Mouse (Mus musculus) intestine, embryonic 14.5 days (tissue): ENCODE measurements around the gene Src. TPM values are rescaled to one million over a fixed set of nuclear protein-coding genes. Genes with fewer than 3 reads are reported as not detected.

Experiments
- ATAC-seq: fragments of 200-750 bp; cut with Nextera tagmentation; replicated peaks from 2 replicates; pipeline ENCODE4 v1.8.0; 2017; ENCODE audit warnings: low read depth, moderate number of reproducible peaks, moderate TSS enrichment, moderate library complexity; ENCODE audit not compliant: low FRiP score, low TSS enrichment
- DNase-seq: peaks from one replicate; pipeline ENCODE4 v3.0.0-alpha.2; 2018; ENCODE audit warnings: low spot score
- H3K27ac ChIP-seq: fragments of 300-500 bp; sonication (generic); 2 replicates; pipeline ENCODE4 v1.5.1; 2014; ENCODE audit warnings: low read depth, mild to moderate bottlenecking, control low read depth
- H3K27me3 ChIP-seq: fragments of 300-500 bp; sonication (generic); replicated peaks from 2 replicates; pipeline ENCODE4 v1.6.1; 2014; ENCODE audit warnings: low read length, control low read depth; ENCODE audit not compliant: control insufficient read depth, insufficient read depth
- H3K36me3 ChIP-seq: fragments of 300-500 bp; sonication (generic); 2 replicates; pipeline ENCODE4 v1.6.1; 2014; ENCODE audit warnings: low read length, control low read depth; ENCODE audit not compliant: control insufficient read depth, insufficient read depth
- H3K4me1 ChIP-seq: fragments of 300-500 bp; sonication (generic); replicated peaks from 2 replicates; pipeline ENCODE4 v1.6.1; 2014; ENCODE audit warnings: low read length, control low read depth, mixed read lengths; ENCODE audit not compliant: control insufficient read depth, insufficient read depth
- H3K4me2 ChIP-seq: fragments of 300-500 bp; sonication (generic); 2 replicates; pipeline ENCODE4 v1.6.1; 2014; ENCODE audit warnings: low read length
- H3K4me3 ChIP-seq: fragments of 300-500 bp; sonication (generic); 2 replicates; pipeline ENCODE4 v1.5.1; 2014; ENCODE audit warnings: low read depth, low read length, control low read depth, mixed read lengths
- H3K9ac ChIP-seq: fragments of 300-500 bp; sonication (generic); 2 replicates; pipeline ENCODE4 v1.6.1; 2014; ENCODE audit warnings: mild to moderate bottlenecking, low read length
- H3K9me3 ChIP-seq: fragments of 300-500 bp; sonication (generic); 2 replicates; pipeline ENCODE4 v1.6.1; 2016; ENCODE audit warnings: low read length, control low read depth; ENCODE audit not compliant: control insufficient read depth
- WGBS: fragments of 180-500 bp; shearing (Covaris S2); extraction: QIAGEN DNeasy Blood & Tissue Kit; methylation state at CpG from one replicate; pipeline ENCODE4 v1.1.7; 2014; 5-methylcytosine and 5-hydroxymethylcytosine counted together
- polyA plus RNA-seq: library from polyadenylated mRNA; unstranded; fragments of >200 nt; fragmentation: Nextera tagmentation; extraction: Ambion mirVana; gene quantifications from 2 replicates; pipeline ENCODE4 v1.2.1, GENCODE M21; 2014

Gene Src
- polyA plus RNA-seq, 1 experiment from 2014 or later: 17.5 TPM

- DNase-seq: no peak
- no peaks in the 10 kb centered on the region for H3K9me3 ChIP-seq
- no peak overlapping the region for H3K4me3 ChIP-seq
- ATAC-seq: no peak
- H3K9ac ChIP-seq: no peak overlapping the region
- 77% methylated on average over 5 of the region's 5 CpGs for WGBS
- H3K4me2 ChIP-seq: no peak overlapping the region
- peaks cover 10% of the 10 kb centered on the region; the same call in 1 of the 2 replicates for H3K4me1 ChIP-seq
- H3K36me3 ChIP-seq: no peaks in the 10 kb centered on the region
- H3K27me3 ChIP-seq: 0 out of 2 replicates have a peak, but pooled peaks cover 8% of the 10 kb centered on the region
- no peak overlapping the region for H3K27ac ChIP-seq
These were observed 90.9 kb downstream of the Src start for GRCm38 (mm10) chr2:157509182-157509581.

GRCm38 (mm10) chr2:157510031-157510430, 91.8 kb downstream of the Src start:
- 79% methylated on average over 4 of the region's 4 CpGs for WGBS
- DNase-seq (no peak), ATAC-seq (no peak)
- no peak overlapping the region for H3K27ac ChIP-seq
- H3K27me3 ChIP-seq: 0 out of 2 replicates have a peak, but pooled peaks cover 8% of the 10 kb centered on the region
- H3K36me3 ChIP-seq: no peaks in the 10 kb centered on the region
- no peak overlapping the region for H3K4me2 ChIP-seq
- no peak overlapping the region for H3K9ac ChIP-seq
- H3K4me1 ChIP-seq: peaks cover 12% of the 10 kb centered on the region; the same call in 1 of the 2 replicates
- H3K4me3 ChIP-seq: no peak overlapping the region
- H3K9me3 ChIP-seq: no peaks in the 10 kb centered on the region

- H3K9me3 ChIP-seq: no peaks in the 10 kb centered on the region
- no peak overlapping the region for H3K9ac ChIP-seq
- no peak for DNase-seq
- H3K27ac ChIP-seq: no peak overlapping the region
- H3K4me3 ChIP-seq: no peak overlapping the region
- H3K36me3 ChIP-seq: no peaks in the 10 kb centered on the region
- 81% methylated on average over 9 of the region's 9 CpGs for WGBS
- no peak for ATAC-seq
- no peak overlapping the region for H3K4me2 ChIP-seq
- H3K27me3 ChIP-seq: 0 out of 2 replicates have a peak, but pooled peaks cover 4% of the 10 kb centered on the region
- 0 out of 2 replicates have a peak, but pooled peaks cover 3% of the 10 kb centered on the region for H3K4me1 ChIP-seq
These were observed 94.6 kb downstream of the Src start for GRCm38 (mm10) chr2:157512859-157513258.

GRCm38 (mm10) chr2:157513737-157514208, 95.5 kb downstream of the Src start:
- Histone ChIP-seq H3K27ac (no peak overlapping the region), H3K36me3 (no peaks in the 10 kb centered on the region), H3K27me3 (0 out of 2 replicates have a peak, but pooled peaks cover 3% of the 10 kb centered on the region), H3K9ac (no peak overlapping the region), H3K4me2 (no peak overlapping the region), H3K4me1 (0 out of 2 replicates have a peak, but pooled peaks cover 3% of the 10 kb centered on the region), H3K4me3 (no peak overlapping the region), H3K9me3 (no peaks in the 10 kb centered on the region)
- ATAC-seq (no peak), DNase-seq (no peak)
- WGBS: 50% methylated on average over 9 of the region's 9 CpGs

- 32% methylated on average over 4 of the region's 4 CpGs for WGBS
- Histone ChIP-seq H3K4me1 (0 out of 2 replicates have a peak, but pooled peaks cover 3% of the 10 kb centered on the region), H3K4me2 (no peak overlapping the region), H3K27ac (no peak overlapping the region), H3K9me3 (no peaks in the 10 kb centered on the region), H3K36me3 (no peaks in the 10 kb centered on the region), H3K27me3 (0 out of 2 replicates have a peak, but pooled peaks cover 3% of the 10 kb centered on the region), H3K4me3 (no peak overlapping the region), H3K9ac (no peak overlapping the region)
- DNase-seq (no peak), ATAC-seq (no peak)
These were observed 96.1 kb downstream of the Src start for GRCm38 (mm10) chr2:157514353-157514752.

- H3K4me2 ChIP-seq: no peak overlapping the region
- no peaks in the 10 kb centered on the region for H3K36me3 ChIP-seq
- ATAC-seq: no peak
- no peaks in the 10 kb centered on the region for H3K9me3 ChIP-seq
- no peak overlapping the region for H3K27ac ChIP-seq
- no peak overlapping the region for H3K4me3 ChIP-seq
- H3K4me1 ChIP-seq: 0 out of 2 replicates have a peak, but pooled peaks cover 3% of the 10 kb centered on the region
- 0 out of 2 replicates have a peak, but pooled peaks cover 3% of the 10 kb centered on the region for H3K27me3 ChIP-seq
- DNase-seq: no peak
- 64% methylated on average over 6 of the region's 6 CpGs for WGBS
- no peak overlapping the region for H3K9ac ChIP-seq
These were observed 99.3 kb downstream of the Src start for GRCm38 (mm10) chr2:157517526-157517925.

- Histone ChIP-seq H3K36me3 (no peaks in the 10 kb centered on the region), H3K4me3 (no peak overlapping the region), H3K27me3 (0 out of 2 replicates have a peak, but pooled peaks cover 3% of the 10 kb centered on the region), H3K27ac (no peak overlapping the region), H3K9ac (no peak overlapping the region), H3K9me3 (no peaks in the 10 kb centered on the region), H3K4me2 (no peak overlapping the region), H3K4me1 (0 out of 2 replicates have a peak, but pooled peaks cover 3% of the 10 kb centered on the region)
- DNase-seq (no peak), ATAC-seq (no peak)
- 50% methylated on average over 7 of the region's 7 CpGs for WGBS
These were observed 100.2 kb downstream of the Src start for GRCm38 (mm10) chr2:157518451-157518850.

GRCm38 (mm10) chr2:157519452-157519851, 101.2 kb downstream of the Src start:
- no peaks in the 10 kb centered on the region for H3K9me3 ChIP-seq
- no peaks in the 10 kb centered on the region for H3K36me3 ChIP-seq
- H3K4me3 ChIP-seq: no peak overlapping the region
- DNase-seq (no peak), ATAC-seq (no peak)
- no peak overlapping the region for H3K27ac ChIP-seq
- H3K4me2 ChIP-seq: no peak overlapping the region
- H3K27me3 ChIP-seq: no peaks in the 10 kb centered on the region
- WGBS: 60% methylated on average over 6 of the region's 6 CpGs
- no peaks in the 10 kb centered on the region for H3K4me1 ChIP-seq
- no peak overlapping the region for H3K9ac ChIP-seq

GRCm38 (mm10) chr2:157520496-157520895, 102.3 kb downstream of the Src start:
- Histone ChIP-seq H3K9ac (no peak overlapping the region), H3K4me3 (no peak overlapping the region), H3K4me1 (no peaks in the 10 kb centered on the region), H3K9me3 (no peaks in the 10 kb centered on the region), H3K27ac (no peak overlapping the region), H3K36me3 (no peaks in the 10 kb centered on the region), H3K27me3 (no peaks in the 10 kb centered on the region), H3K4me2 (no peak overlapping the region)
- DNase-seq (no peak), ATAC-seq (no peak)
- WGBS: 34% methylated on average over 5 of the region's 5 CpGs
